Mouse (Mus musculus) urinary bladder, postnatal 4 days (tissue): ENCODE data around the gene Aox1.
"Not testable (repeated sequence)": the region's sequence is repeated elsewhere in the genome, so short reads cannot be mapped to it uniquely, and the experiment has no call there.

ENCODE experiments used
- DNase-seq, 2 experiments: peaks; one replicate each; pipeline ENCODE4 v3.0.0; 2021 to 2022; ENCODE audit warnings: low spot score in 2 of 2

Aox1 gene

DNA sequence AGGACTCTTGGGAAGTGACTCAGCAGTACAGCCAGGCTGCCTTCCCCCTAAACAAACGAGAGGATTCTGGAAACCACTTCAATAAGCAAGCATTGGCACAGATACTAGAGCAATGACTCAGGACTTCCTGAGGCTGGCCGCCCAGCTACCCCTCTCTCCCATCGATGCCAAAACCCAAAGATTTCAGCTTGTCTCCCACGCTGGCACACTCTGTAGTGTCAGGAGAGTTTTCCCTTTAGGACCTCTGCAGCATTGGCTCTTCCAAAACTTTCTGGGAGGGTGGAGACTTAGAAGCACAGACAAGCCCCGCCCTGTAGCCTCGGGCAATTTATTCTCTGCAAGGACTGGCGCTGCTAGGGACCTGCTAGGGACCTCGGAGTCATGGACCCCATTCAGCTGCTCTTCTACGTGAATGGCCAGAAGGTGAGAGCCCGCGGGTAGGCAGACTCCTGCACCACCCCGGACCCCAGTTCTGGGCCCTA lies at the start of gene Aox1:
Gene Aox1, plus strand, starts transcription at position 296 of the 482 bp plus-strand sequence.
- DNase-seq: peak in 1 of 2 experiments; percentile 53

DNA sequence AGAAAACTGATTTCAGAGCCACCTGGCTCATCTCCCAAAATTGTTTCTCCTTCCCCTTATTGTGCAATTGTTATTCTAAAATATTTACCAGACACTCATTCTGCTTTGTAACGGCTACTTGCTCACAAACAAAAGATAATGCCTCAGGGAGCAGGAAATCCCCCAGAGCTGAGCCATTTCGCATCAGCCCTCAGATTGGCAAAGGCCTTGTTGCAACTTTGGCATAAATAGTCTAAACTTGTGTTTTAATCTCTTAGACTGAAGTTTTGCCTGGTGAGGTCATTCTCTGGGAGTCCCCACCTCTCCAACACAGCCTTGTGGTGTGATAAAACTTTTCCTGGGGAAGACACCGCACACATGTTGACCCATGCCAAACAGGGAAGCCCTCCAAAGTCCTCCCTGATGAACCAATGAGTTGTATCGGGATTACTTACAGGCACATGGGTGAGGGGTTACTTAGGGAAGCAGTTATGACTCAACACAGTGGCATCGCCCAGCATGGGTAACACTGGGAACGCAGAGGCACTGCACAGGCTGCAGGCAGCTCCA lies 40.6 kb upstream of the Aox1 start:
- DNase-seq: no peak

DNA sequence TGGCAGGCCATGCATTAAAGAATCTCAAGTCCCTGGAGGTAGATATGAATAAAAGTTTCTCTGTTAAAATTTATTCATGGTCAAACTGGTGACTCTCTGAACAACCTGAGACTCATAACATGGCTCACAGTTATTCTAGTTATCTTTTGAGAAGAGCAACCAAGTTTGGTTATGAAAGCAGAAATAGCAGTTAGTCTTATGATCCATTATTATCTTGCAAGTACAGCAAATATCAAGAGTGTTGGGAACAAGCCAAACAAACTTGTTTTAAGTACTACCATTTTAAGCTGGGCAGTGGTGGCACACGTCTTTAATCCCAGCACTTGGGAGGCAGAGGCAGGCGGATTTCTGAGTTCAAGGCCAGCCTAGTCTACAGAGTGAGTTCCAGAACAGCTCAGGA lies 38.5 kb upstream of the Aox1 start:
- DNase-seq: no peak

DNA sequence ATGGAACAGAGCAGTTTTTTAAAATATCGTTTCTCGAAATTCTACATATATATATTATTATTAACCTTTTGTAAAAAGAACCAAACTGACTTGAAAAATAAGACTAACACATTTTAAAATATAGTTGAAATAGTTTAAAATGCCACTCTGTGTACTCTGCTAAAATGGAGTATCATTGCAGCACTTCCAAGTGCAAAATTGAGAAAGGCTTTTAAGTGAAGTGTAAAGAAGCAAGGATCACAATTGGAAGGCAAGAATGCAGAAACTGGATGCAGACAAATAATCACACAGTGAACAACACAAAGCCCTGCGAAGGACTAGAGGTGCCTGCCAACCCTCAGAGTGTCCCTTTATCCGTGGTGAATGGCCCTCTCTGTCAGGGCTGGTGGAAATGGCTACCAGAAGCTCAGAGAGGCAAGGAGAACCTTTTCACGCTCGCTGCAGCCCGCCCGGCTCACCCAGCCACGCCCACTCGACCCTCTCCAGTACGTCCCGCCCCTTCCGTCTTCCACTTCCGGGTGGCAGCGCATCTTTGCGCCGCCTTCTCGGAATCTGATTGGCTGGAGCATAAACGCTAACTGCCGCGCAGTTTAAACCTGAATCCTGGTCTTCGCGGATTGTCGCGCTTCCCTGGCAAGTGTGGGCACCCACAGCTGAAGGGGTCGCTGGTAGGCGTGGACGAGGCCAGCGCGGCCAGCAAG lies 34.1 kb upstream of the Aox1 start, which contains the start of gene Sgo2a:
Gene Sgo2a, plus strand, starts transcription at position 540 of the 701 bp plus-strand sequence.
- peak; percentile 85 to 93 for DNase-seq

DNA sequence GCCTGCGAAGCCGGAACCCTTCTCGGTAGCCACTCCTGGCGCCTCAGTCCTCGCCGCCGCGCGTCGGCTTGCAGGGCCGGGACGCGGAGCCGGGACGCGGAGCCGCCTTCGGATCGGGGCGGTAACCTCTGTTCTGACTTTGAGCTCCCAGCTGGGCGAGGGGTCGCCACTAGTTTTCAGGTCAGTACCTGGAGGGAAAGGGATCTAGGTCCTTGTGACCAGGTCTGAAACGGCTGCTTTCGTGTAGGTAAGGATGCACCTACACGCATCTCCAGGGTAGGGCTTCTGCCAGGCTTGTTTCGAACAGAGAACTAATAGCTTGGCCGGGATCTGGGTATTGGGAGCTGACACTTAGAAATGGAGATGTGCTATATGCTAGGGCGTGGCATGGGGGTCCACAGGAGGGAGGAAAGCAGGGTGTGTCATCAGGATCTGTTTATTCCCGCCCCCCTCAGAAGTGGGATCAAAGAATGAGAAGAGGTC lies 33.6 kb upstream of the Aox1 start:
- DNase-seq: no peak

DNA sequence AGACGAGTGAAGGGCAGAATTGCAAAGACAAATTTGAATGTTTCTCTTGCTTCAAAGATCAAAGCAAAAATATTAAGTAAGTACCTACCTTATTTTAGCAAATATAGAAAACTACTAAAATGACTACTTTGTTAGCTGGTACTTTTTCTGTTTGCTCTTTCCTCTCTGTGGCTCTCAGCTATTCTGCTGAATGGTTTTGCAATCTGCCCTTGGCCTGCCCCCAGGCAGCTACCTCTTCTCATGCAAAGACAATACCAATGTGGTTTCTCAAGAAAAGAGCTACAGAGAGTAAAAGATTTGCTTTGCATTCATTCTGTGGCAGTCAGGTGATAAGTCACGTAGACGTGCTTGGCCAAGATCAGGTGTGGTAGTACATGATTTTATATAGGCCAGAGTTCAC lies 31.6 kb upstream of the Aox1 start:
- DNase-seq: no peak

DNA sequence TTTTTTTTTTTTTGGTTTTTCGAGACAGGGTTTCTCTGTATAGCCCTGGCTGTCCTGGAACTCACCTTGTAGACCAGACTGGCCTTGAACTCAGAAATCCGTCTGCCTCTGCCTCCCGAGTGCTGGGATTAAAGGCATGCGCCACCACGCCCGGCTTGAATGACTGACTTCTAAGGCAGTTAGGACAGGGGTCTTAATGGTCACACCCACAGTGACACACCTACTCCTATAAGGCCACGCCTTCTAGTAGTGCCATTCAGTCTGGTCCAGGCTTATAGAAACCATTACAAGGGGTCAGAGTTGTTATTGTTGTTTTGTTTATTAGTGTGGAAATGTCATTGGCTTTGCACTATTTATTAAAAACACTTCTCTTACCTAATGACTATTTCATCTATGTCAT lies 23.3 kb upstream of the Aox1 start:
- DNase-seq: not testable (repeated sequence)

DNA sequence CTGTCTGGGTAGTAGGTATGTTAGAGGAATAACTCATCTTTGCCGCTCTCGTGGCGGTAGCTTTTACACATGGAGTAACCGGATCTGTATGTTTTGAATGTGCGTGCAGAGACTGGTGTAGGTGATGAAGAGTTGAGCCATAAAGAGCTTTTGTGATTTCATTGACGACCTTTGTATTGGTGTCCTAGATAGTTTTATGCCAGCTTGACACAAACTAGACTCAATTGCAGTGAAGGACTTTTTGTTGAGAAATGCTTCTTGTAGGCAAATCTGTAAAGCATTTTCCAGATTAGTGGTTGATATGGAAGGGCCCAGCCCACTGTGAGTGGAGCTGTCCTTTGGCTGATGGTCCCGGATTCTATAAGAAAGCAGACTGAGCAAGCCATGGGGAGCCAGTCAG lies 10.9 kb upstream of the Aox1 start, which contains the start of gene Kctd18:
Gene Kctd18, minus strand, starts transcription at position 101 of the 400 bp plus-strand sequence.
- no peak for DNase-seq

DNA sequence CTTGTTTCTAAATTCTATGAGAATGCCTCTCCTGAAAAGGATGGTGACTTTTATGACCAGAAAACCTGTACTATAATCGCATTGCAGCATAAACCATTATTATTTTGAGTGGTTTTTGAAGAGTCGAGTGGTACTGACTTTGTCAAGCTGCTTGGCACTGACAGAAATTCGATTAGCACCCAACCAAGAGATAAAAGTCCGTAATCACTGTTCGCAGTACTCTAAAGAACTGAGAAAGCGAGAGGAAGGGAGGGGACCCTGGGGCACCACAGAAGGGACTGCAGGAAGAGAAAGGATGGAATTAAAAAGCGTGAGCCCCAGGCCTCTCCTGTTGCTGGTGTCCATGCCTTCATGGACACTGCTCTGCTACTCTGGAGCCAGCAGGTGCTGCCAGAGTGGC lies 2.0 kb upstream of the Aox1 start:
- DNase-seq: no peak

DNA sequence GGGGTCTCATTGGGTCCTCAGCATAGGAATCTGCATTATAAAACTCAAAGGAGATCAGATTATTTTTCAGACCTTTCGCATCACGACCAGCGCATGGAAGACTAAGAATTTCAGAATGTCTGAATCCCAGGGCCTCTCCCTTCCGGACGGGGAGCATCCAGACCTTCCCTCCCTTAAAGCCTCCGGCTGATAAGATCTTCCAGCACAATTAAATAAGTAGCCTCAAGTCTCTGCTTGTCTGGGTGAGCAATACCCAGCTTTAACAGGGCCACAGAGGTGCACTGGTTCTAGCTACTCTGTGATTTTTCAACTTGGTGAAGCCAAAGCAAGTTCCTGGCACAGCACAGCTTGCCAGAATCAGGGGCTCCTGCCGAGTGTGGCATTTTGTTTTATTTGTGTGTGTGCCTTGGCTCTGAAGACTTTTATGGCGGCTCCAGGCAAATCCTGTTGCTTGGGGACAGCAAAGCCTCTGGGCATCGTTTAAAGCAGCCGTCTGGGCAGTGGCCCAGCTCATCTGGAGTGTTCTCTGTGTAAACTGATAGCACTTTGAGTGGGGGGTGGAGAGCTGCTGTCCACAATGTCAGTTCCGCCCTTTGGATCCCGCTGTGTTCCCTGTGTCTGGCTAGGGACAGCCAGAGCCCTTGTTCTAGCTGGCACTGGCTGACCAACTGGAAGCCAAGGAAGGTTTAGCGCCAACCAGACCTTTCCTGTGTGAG lies 583 bp downstream of the Aox1 start:
- DNase-seq: peak; percentile 54 to 65

DNA sequence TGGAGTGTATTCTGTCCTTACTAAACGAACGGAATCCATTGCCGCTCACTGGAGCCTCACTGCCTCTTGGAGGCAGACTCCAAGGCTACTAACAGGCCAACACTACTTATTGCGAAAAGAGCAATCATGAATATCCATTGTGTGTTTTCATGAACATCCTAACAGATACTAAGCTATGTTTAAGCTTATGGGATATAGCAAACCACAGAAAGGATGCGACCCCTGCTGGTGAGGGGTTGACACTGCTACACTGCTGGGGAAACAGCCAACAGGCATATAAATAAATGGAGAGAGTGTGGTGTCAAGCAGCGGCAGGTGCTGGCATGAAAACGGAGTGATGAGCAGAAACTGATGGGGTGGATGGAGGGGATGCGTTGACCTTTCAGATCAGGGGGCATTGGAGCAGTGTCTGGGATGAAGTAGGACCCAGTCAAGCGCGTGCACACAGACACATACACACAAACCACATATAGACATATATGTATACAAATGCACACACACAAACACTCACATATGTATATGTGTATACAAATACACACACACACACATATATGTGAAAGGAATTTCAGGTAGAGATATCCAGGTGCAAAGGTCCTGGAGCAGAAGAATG lies 1.5 kb downstream of the Aox1 start:
- peak; percentile 32 to 72 for DNase-seq

DNA sequence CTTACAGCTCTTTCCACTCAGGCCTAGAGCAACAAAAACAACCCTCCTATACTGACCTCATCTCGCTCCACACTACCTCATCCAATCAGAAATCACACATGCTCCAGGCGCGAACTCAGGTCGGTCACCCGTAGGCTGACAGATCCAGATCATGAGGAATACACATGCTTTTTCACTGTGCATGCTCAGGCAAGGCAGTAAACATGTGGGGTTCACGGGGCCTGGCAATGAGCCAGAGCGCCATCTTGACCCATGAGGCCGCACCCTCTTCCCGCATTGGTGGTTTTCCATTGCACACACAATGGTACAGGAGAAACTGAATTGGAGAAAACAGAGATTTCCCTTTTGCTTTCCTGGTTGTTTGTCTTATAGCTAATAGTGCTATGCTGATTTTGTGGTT lies 7.6 kb downstream of the Aox1 start:
- not testable (repeated sequence) for DNase-seq

DNA sequence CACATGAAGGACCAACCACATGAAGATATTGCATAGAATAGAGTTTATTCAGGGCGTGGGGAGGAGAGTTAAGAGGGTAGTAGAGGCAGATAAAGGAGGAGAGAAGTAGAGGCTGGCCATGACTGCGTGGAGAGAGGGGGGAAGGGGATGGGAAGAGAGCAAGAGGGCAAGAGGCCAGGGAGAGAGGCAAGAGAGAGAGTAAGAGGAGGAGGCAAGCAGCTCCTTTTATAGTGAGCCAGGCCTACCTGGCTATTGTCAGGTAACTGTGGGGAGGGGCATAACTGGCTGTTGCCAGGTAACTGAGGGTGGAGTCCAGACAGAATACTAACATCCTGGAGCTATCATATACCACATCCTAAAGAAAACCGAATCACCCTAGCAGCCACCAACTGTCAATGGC lies 15.3 kb downstream of the Aox1 start:
- DNase-seq: no peak

DNA sequence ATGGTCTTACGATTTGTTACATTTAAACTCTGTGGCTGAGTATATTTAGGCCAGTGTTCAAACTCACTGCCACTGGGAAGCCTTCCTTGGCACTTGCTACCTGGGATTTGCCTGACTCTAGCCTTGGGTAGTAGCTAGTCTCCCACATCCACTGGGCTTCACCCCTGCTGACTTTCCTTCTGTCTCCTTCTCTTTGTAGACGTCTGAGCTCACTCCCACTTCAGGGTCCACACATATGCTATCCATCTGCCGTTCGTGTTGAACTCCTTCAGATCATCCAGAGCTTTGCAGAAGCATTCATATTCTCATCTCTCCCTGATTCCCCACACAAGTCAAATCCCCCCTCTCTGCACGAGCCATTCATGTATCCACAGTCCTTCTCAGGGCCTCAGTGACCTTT lies 15.8 kb downstream of the Aox1 start:
- DNase-seq: no peak

DNA sequence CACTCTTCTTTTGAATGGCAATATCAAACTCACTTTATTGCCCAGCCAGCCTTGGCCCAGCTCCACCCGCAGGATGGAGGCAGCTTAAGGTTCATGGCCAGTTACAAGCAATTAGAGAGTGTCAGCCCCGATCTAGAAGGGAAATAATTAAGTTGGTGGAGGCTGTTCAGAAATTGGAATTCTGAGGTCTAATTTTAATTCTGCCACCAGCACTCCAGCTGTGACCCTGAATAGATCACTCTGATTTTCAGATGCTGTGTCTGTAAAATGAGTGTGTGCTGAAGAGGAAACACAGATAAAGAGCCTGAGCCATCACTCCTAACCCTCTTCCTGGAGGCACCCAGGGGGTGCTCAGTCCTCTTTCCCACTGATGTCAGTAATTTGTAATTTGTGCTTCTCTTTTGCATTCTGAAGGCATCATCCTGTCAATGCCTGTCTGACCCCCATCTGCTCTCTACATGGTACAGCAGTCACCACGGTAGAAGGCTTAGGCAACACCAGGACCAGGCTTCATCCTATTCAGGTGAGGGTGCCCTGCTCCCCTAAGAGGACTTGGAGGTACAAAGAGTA lies 17.1 kb downstream of the Aox1 start:
- DNase-seq: no peak

DNA sequence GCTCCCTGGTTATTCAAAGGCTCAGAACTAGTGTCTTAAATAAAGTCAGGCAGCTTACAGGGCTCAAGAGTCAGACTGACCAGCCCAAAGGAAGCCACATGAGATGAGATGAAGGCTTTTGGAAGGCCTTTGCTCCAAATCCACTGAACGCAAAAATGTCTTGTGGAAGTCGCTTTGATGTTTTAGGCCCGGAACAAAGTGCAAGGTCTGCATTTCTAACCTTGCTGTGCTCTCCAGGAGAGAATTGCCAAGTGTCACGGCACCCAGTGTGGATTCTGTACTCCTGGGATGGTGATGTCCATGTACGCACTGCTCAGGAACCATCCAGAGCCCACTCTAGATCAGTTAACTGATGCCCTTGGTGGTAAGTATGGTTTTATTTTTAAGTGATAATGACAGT lies 19.4 kb downstream of the Aox1 start:
- no peak for DNase-seq

DNA sequence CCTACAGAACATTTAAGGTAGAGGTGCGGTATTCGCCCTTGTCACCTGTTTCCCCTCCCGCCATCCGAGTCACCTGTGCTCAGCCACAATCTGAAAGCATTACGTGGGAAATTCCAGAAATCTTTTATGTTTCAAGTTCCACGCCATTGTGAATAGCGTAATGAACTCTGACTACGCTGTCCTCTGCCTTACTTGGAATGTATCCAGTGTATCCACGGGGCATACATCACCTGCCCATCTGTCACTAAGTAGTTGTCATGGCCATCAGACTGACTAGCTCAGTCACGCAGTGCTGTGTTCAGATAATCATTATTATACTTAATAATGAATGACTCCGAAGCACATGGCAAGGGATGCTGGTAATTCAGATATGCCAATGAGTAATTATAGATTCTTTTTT lies 25.9 kb downstream of the Aox1 start:
- DNase-seq: no peak

DNA sequence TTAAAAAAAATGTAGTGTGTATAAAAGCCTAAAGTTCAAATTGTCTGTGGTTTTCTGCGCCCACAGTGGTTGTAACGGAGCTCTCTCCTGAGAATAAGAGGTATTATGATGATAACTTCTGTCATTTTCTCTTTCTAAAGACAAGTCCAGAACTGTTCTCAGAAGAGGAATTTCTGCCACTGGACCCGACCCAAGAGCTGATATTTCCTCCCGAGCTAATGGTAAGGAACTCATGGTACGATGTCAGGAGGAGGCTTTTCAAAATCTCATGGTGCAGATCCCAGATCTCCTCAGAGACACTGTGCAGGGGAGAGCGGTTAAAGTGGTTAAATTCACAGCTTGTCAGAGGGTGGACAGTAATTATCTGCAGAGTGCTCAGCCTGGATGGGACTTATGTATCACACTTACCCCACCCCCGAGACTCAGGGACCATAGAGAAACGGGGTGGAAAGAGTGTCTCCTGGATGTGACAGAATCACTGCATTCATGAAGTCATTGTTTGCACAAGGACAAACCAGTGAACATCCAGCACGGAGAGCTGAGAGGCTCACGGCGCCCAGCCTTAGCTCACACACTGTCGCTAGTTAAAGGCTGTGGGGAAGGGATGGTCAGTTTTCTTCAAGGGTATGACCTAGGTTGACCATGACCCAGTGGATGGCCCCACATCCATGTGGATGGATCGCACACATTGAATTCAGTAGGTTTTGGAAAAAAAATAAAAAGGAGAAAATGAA lies 26.5 kb downstream of the Aox1 start:
- no peak for DNase-seq

DNA sequence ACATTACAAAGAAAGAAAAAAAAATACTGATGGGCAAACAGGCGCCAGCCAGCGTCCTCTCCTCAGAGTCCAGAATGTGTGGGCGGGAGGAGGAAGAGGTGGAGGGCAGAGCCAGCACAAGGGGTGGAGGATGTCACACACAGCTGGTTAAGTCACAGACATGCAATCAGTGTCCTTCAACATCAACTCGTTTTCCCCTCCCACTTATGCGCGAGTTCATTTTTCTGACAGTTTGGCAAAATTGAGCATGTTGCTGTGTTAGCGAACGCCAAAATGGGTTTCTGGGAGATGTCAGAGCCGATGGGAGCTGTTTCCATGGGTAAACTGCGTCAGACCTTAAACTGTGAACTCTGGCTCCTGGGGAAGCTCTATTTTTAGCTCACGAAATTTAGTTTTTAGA lies 27.2 kb downstream of the Aox1 start:
- DNase-seq: no peak

DNA sequence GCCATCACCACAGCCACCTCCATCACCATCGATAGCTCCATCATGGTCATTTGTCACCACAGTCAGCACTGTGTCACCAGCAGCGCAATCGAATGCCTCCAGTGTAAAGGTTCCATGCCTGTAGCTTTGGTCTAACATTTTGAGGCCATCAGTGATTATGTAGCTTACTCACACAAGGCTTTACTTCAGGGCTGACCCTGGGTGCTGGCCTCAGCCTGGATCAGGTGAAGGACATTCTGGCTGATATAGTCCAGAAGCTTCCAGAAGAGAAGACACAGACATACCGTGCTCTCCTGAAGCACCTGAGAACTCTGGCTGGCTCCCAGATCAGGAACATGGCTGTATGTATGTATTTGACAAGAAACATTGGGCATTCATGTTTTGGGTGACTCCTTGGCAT lies 29.1 kb downstream of the Aox1 start:
- DNase-seq: no peak

DNA sequence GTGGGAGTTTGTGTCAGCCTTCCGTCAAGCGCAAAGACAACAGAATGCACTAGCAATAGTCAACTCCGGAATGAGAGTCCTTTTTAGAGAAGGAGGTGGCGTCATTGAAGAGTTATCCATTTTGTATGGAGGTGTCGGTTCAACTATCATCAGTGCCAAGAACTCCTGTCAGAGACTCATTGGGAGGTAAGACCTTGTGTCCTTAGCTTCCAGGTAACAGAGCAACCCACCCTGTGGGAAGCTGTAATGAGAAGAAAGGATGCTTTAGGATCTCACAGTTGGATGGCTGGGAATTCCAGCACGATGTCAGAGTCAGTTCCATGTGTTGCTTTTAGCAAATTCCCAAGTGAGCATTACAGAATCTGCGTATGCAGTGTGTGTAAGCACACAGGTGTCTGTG lies 32.4 kb downstream of the Aox1 start:
- DNase-seq: no peak
